Mouse (Mus musculus) embryonic fibroblast, embryonic 13.5 days (primary cell): ENCODE data around the gene Etfb. TPM values are rescaled to one million over a fixed set of nuclear protein-coding genes. Genes with fewer than 3 reads are reported as not detected.

Experiments
- H3K27ac ChIP-seq: 2 replicates; pipeline ENCODE4 v1.5.1; 2012; ENCODE audit warnings: low read length, control low read depth, inconsistent platforms; ENCODE audit not compliant: insufficient read depth
- H3K4me1 ChIP-seq: 2 replicates; pipeline ENCODE4 v1.6.1; 2011; ENCODE audit warnings: low read length; ENCODE audit not compliant: control insufficient read depth, insufficient read depth
- H3K4me3 ChIP-seq: 2 replicates; pipeline ENCODE4 v1.5.1; 2011; ENCODE audit warnings: mild to moderate bottlenecking, control low read depth, low read length; ENCODE audit not compliant: insufficient read depth
- CTCF ChIP-seq: IDR thresholded peaks from 2 replicates; pipeline ENCODE4 v1.5.1; 2011; ENCODE audit warnings: mild to moderate bottlenecking, control low read depth, low read length, moderate library complexity, borderline replicate concordance; ENCODE audit not compliant: insufficient read depth
- POLR2A ChIP-seq: IDR thresholded peaks from 2 replicates; pipeline ENCODE4 v1.6.1; 2011; ENCODE audit warnings: low read depth, mild to moderate bottlenecking, control low read depth, low read length, moderate library complexity
- polyA plus RNA-seq: library from polyadenylated mRNA; stranded (reverse); fragments of >200 nt; gene quantifications from 2 replicates; pipeline ENCODE4 v1.2.4, GENCODE M21; 2011; ENCODE audit warnings: low read depth; ENCODE audit not compliant: missing spikeins, insufficient read length

Gene Etfb
- polyA plus RNA-seq, 1 experiment: 104 TPM

- Histone ChIP-seq H3K4me3 (no peak overlapping the region), H3K27ac (no peak overlapping the region), H3K4me1 (no peaks in the 10 kb centered on the region)
- TF ChIP-seq CTCF (no peak), POLR2A (no peak)
Measured at GRCm38 (mm10) chr7:43447801-43448200, 3.9 kb downstream of the Etfb start.

DNA sequence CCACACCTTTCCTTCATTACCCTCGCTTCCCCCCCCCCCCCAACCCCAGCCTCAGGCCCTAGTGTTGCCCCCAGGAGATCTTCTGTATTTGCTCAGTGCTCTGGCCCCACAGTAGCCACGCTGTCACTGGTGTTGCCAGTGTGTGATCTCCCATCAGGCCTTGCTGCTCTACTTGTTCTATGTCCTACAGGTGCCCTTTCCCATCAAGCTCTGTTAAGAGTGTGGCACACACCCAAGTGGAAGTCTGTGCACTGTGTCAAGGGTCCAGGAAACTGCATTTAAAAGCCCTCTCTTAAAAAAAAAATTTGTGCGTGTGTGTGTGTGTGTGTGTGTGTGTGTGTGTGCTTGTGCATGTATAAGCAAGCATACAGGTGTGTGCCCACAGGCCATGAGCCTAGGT, 4.4 kb downstream of the Etfb start:
- no peak for TF ChIP-seq POLR2A
- no peak for TF ChIP-seq CTCF

GRCm38 (mm10) chr7:43449811-43450210, 5.9 kb downstream of the Etfb start:
- H3K27ac ChIP-seq: no peak overlapping the region
- TF ChIP-seq POLR2A (no peak), CTCF (no peak)
- no peaks in the 10 kb centered on the region for H3K4me1 ChIP-seq
- no peak overlapping the region for H3K4me3 ChIP-seq

More for the DNA sequence above, 4.4 kb downstream of the Etfb start:
- Histone ChIP-seq H3K4me1 (no peaks in the 10 kb centered on the region), H3K4me3 (no peak overlapping the region), H3K27ac (no peak overlapping the region)

DNA sequence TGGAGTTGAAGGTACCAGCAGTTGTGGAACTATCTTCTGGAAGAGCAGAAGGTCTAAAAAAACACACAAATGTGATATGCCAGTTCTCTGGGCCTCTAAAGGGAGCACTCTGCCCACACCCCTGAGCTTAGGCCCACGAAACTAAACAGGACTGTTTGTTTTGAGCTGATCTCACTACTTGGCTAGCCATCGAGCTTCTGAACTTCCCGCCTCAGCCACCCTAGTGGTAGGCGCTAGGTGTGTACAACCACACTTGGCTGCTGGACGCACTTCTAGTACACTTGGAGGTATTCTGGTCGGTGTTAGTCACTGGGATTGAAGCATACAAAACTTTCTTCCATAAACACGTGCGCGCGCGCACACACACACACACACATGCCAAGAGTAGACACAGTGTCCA, 7.8 kb downstream of the Etfb start:
- no peak overlapping the region for H3K27ac ChIP-seq

DNA sequence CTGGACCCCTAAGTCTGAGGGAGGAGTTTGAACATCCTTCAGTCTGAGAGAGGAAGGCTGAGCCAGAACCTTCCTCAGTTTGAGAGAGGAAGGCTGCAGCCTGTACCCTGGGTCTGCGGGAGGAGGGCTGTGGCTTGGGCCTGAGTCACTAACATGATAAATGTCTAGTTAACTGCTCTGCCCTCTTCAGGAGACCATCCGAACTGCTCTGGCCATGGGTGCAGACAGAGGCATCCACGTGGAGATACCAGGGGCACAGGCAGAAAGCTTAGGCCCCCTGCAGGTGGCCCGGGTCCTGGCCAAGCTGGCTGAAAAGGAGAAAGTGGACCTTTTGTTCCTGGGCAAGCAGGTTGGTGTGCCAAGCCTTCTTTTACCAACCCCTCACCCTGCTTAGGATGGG, 8.7 kb downstream of the Etfb start:
- Histone ChIP-seq H3K27ac (no peak overlapping the region), H3K4me1 (no peaks in the 10 kb centered on the region), H3K4me3 (no peak overlapping the region)
- TF ChIP-seq POLR2A (no peak), CTCF (no peak; the same call in 1 of the 2 replicates)

More for the DNA sequence above, 7.8 kb downstream of the Etfb start:
- Histone ChIP-seq H3K4me3 (no peak overlapping the region), H3K4me1 (no peaks in the 10 kb centered on the region)
- TF ChIP-seq CTCF (no peak), POLR2A (no peak)

- TF ChIP-seq CTCF (no peak), POLR2A (no peak)
- H3K4me3 ChIP-seq: no peak overlapping the region
- H3K27ac ChIP-seq: no peak overlapping the region
- H3K4me1 ChIP-seq: no peaks in the 10 kb centered on the region
Measured at GRCm38 (mm10) chr7:43453599-43454355, 9.9 kb downstream of the Etfb start.

- Histone ChIP-seq H3K4me1 (no peaks in the 10 kb centered on the region), H3K27ac (no peak overlapping the region), H3K4me3 (no peak overlapping the region)
- no peak for TF ChIP-seq CTCF
- no peak for TF ChIP-seq POLR2A
Measured at GRCm38 (mm10) chr7:43454371-43454770, 10.5 kb downstream of the Etfb start.

DNA sequence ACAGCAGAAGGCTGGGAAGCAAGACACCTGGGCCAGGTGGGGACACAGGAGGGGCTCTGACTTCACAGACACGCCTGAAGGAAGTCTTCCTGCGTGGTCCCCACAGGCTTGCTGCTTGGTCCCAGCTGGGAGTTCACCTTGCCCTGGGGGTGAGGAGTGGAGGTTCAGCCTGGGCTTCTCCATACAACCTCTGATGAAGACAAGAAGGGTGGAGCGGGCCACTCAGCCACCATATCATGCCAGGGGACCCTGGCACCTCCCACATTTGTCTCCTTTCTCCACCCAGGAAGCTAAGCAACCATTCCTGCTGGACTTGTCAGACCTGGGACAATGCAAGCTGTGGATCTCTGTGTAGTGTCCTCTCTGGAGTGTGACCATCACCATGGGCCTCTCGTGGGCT, 19.0 kb downstream of the Etfb start, which contains the start of gene Vsig10l:
TSS of gene Vsig10l (plus strand) at position 301 of the 400 bp plus-strand sequence.
- H3K27ac ChIP-seq: no peak within 1 kb of the TSS
- no peak within 1 kb of the TSS for H3K4me3 ChIP-seq
- TF ChIP-seq POLR2A: no peak
- no peak for TF ChIP-seq CTCF
- no peaks in the 10 kb centered on the region for H3K4me1 ChIP-seq

DNA sequence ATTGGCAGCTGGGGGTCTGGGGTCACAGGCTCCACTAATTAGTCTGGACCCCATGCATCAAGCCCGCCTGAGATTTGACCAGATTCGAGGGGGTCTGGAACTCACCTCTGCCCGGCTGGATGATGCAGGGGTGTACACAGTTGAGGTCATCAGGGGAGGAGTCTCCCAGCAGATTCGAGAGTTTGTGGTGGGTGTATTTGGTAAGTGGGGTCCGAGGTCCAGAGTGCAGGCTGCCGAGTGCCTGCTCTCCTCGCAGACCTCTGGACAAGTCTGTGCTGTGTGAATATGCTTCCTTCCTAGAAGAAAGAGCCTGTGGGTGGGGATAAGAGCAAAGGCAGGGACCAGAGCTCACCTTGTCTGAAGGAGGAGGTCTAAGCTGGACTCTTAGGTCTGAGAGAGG, 20.1 kb downstream of the Etfb start:
- Histone ChIP-seq H3K4me3 (no peak overlapping the region), H3K4me1 (no peaks in the 10 kb centered on the region)
- TF ChIP-seq CTCF: no peak
- no peak for TF ChIP-seq POLR2A

DNA sequence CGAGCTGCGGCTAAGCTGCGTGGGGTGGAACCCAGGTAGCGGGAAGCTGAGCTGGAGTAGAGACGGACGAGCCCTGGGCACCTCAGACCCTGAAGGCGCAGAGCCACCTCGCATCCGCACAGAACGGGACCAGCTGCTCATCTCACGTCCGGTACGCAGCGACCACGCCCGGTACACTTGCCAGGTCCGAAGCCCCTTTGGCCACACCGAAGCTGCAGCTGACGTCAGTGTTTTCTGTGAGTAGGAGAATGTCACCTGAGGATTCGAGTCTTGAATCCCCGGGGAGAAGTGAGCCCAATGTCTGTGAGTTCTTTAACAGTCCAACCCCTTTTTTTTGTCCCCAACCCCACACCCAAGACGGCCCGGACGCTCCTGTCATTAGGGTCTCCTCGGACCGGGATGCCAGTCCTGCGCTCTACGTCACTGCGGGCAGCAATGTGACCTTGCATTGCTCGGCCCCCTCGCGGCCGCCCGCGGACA, 21.0 kb downstream of the Etfb start:
- Histone ChIP-seq H3K27ac (no peak overlapping the region), H3K4me3 (peak overlapping the region; percentile 61), H3K4me1 (no peaks in the 10 kb centered on the region)
- TF ChIP-seq CTCF (peak; percentile 40; the same call in 1 of the 2 replicates), POLR2A (no peak)

More for the DNA sequence above, 20.1 kb downstream of the Etfb start:
- H3K27ac ChIP-seq: no peak overlapping the region
